17 mouse cellular contexts compared by ENCODE assay signal in the genomic region with DNA sequence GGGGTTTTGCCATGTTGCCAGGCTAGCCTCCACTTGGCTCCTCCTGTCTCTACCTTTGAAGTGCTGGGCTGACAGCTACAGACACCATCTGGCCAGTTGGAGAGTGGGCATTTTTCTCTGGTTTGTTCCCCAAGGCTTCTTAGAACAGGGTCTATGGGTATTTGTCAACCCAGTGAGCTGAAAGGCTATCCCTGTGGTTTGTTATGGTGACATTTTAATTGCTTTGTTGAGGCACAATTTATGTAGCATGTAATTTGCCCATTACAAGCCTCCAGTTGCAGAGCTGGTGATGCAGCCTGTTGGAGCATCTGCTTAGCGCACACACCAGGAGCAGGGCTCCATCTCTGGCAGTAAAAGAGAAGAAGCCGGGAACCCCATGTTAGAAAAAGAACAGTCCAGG. TPM values are rescaled to one million over a fixed set of nuclear protein-coding genes. Genes with fewer than 3 reads are reported as not detected.
DNase-seq lines count a peak whose midpoint lies in the region; ATAC-seq and TF ChIP-seq lines count a peak whose summit lies in the region.
"Had no signal": no experiment of that assay in that cellular context is flagged by ENCODE, and none has a peak within 500 bp of the region (broad histone marks: within the 10 kb centered on the region; RNA-seq: fewer than 3 reads in every experiment).

No protein-coding gene starts in this region.

- TF ChIP-seq CTCF in thymus, adult 2 months (IDR thresholded peaks at IDR 0.05; ENCODE audit: borderline replicate concordance, control insufficient read depth, extremely low read depth, insufficient read depth, low read length, poor library complexity) = no peak

- no peak overlapping the region for H3K4me3 ChIP-seq in kidney, embryonic 16.5 days (ENCODE audit: low read length)
- no peak overlapping the region for H3K4me3 ChIP-seq in thymus, adult 2 months (ENCODE audit: control insufficient read depth, insufficient read depth, low read length)
- H3K4me3 ChIP-seq: embryonic facial prominence, embryonic 15.5 days; gastrocnemius, adult 2 months; hindbrain, embryonic 12.5 days; intestine, embryonic 15.5 days; liver, embryonic 12.5 days had no signal

- H3K9me3 ChIP-seq in kidney, embryonic 16.5 days (ENCODE audit: low read length) = no peaks in the 10 kb centered on the region
- H3K9me3 ChIP-seq: embryonic facial prominence, embryonic 15.5 days; hindbrain, embryonic 12.5 days; intestine, embryonic 15.5 days; liver, embryonic 12.5 days had no signal

- WGBS in kidney, embryonic 16.5 days = 56% methylated on average over 2 of the region's 2 CpGs
- WGBS in thymus, adult 2 months = 97% methylated on average over 2 of the region's 2 CpGs

- H3K4me1 ChIP-seq in kidney, embryonic 16.5 days (ENCODE audit: insufficient read depth, low read length) = peaks cover 19% of the 10 kb centered on the region
- peaks cover 31% of the 10 kb centered on the region for H3K4me1 ChIP-seq in thymus, adult 2 months (replicated peaks; ENCODE audit: control insufficient read depth, insufficient read depth, low read length)

- no peak overlapping the region for H3K27ac ChIP-seq in kidney, embryonic 16.5 days (ENCODE audit: low read length)
- peak overlapping the region; percentile 88 for H3K27ac ChIP-seq in thymus, adult 2 months (ENCODE audit: control insufficient read depth, insufficient read depth, low read length)
- H3K27ac ChIP-seq: embryonic facial prominence, embryonic 15.5 days; hindbrain, embryonic 12.5 days; intestine, embryonic 15.5 days; liver, embryonic 12.5 days had no signal

- no peaks in the 10 kb centered on the region for H3K36me3 ChIP-seq in kidney, embryonic 16.5 days (ENCODE audit: insufficient read depth, low read length)
- H3K36me3 ChIP-seq in thymus, adult 2 months (ENCODE audit: control insufficient read depth, insufficient read depth, low read length) = no peaks in the 10 kb centered on the region
- H3K36me3 ChIP-seq: embryonic facial prominence, embryonic 15.5 days; hindbrain, embryonic 12.5 days; intestine, embryonic 15.5 days; liver, embryonic 12.5 days had no signal

- no peak for DNase-seq in kidney, postnatal 36 days
- no peak for DNase-seq in thymus, adult 2 months
- DNase-seq in thymus, postnatal 10 days (ENCODE audit: low spot score in 2 of 2) = no peak
- peak; percentile 33 for DNase-seq in forelimb bud, embryonic 11.5 days (ENCODE audit: low read depth, low spot score)
- DNase-seq in frontal cortex, postnatal 36 days (ENCODE audit: low spot score in 2 of 2) = no peak
- DNase-seq: cerebellum, adult 2 months; gastrocnemius, adult 2 months; heart, postnatal 14 days had no signal

- H3K4me2 ChIP-seq in kidney, embryonic 16.5 days (replicated peaks; ENCODE audit: low read depth, low read length) = no peak overlapping the region; the same call in 1 of the 2 replicates
- H3K4me2 ChIP-seq: embryonic facial prominence, embryonic 15.5 days; hindbrain, embryonic 12.5 days; intestine, embryonic 15.5 days had no signal

- no peaks in the 10 kb centered on the region for H3K27me3 ChIP-seq in kidney, embryonic 16.5 days (ENCODE audit: insufficient read depth, low read length)
- no peaks in the 10 kb centered on the region for H3K27me3 ChIP-seq in thymus, adult 2 months (ENCODE audit: control insufficient read depth, insufficient read depth, low read length)
- H3K27me3 ChIP-seq: embryonic facial prominence, embryonic 15.5 days; intestine, embryonic 15.5 days had no signal

- peak; percentile 60; the same call in 1 of the 2 replicates for ATAC-seq in kidney, embryonic 16.5 days (ENCODE audit: low FRiP score, low TSS enrichment)
- no peak for ATAC-seq in activated CD4-positive, CD25-positive, alpha-beta regulatory T cell, adult 4 months
- ATAC-seq: forebrain, embryonic 16.5 days; intestine, embryonic 15.5 days; liver, embryonic 12.5 days; midbrain, embryonic 16.5 days had no signal

- no peak for TF ChIP-seq POLR2A in thymus, adult 2 months (IDR thresholded peaks at IDR 0.05; ENCODE audit: control insufficient read depth, extremely low read depth, insufficient read depth, low read length, poor library complexity)

- H3K9ac ChIP-seq in kidney, embryonic 16.5 days (replicated peaks; ENCODE audit: low read length) = no peak overlapping the region
- H3K9ac ChIP-seq: embryonic facial prominence, embryonic 15.5 days; hindbrain, embryonic 12.5 days; intestine, embryonic 15.5 days; liver, embryonic 12.5 days; lung, embryonic 14.5 days had no signal

RNA-seq across cellular contexts. Expression of gene Adgre5, which starts 33.1 kb away (rescaled TPM):
- 40.7 and 42.5 TPM in 2 replicates for polyA plus RNA-seq in kidney, embryonic 16.5 days (2015; fragmentation: Nextera tagmentation; extraction: Ambion mirVana)
- polyA plus RNA-seq in thymus, adult 2 months (2012; rRNA removed) = 190 and 193 TPM in 2 replicates
- polyA plus RNA-seq in activated CD4-positive, CD25-positive, alpha-beta regulatory T cell, adult 4 months (2017; shearing (Covaris generic)) = 100 to 1,000 TPM; 167 to 170 TPM

RNA-seq across cellular contexts. Expression of gene Ddx39, which starts 59.2 kb away (rescaled TPM):
- 197 and 211 TPM in 2 replicates for polyA plus RNA-seq in kidney, embryonic 16.5 days (2015; fragmentation: Nextera tagmentation; extraction: Ambion mirVana)
- polyA plus RNA-seq in thymus, adult 2 months (2012; rRNA removed) = 157 and 171 TPM in 2 replicates
- polyA plus RNA-seq in activated CD4-positive, CD25-positive, alpha-beta regulatory T cell, adult 4 months (2017; shearing (Covaris generic)) = 100 to 1,000 TPM; 164 to 195 TPM
